Mouse (Mus musculus): Measurements from ENCODE around the gene Il17rb. TPM values are rescaled to one million over a fixed set of nuclear protein-coding genes. Genes with fewer than 3 reads are reported as not detected.

Gene Il17rb
- 0.23 and 0.99 TPM in 2 replicates for polyA plus RNA-seq (2012; ENCODE audit: low replicate concordance)

DNA sequence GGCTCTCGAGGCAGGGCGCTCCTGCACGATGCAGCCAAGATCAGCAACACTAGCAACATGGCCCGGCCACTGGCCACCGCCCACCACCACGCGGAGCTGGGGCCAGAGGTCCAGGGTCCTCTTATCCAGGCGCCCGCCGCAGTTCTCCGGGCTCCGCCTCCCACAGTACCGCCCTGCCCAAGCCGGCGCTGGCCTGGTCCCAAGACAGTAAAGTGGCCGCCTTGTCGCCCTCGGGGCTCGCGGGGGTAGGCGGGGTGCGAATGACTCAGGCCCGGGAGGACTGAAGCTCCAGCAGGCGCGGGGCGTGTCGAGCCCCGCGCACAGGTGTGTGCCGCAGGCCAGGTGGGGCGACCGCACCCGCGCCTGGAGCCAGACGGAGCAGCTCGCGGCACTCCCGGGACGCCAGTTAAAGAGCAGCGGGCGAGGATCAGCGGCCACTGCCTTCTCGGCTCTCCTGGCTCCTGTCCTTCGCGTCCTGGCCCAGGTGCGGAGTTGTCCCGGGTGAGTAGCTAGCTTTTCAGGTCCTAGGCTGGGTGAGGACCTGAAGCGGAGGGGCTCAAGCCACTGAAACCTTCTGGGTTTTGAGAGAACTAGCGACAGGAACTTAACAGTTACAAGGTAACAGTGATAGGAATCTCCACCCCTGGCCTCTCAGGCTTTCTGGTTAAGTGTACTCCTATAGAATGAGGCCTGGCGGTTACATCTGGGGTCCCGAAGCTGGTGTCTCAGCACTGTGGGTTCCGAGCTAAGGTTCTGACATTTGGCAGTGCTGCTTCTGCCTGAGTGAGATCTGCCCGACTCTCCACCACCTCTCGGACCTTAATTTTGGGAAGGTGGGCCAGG is at the start of gene Il17rb, which contains the start of gene Chdh:
Gene Il17rb (minus strand): TSS at position 164 of the 843 bp plus-strand sequence.
Gene Chdh (plus strand): TSS at position 291 of the 843 bp plus-strand sequence.

DNA sequence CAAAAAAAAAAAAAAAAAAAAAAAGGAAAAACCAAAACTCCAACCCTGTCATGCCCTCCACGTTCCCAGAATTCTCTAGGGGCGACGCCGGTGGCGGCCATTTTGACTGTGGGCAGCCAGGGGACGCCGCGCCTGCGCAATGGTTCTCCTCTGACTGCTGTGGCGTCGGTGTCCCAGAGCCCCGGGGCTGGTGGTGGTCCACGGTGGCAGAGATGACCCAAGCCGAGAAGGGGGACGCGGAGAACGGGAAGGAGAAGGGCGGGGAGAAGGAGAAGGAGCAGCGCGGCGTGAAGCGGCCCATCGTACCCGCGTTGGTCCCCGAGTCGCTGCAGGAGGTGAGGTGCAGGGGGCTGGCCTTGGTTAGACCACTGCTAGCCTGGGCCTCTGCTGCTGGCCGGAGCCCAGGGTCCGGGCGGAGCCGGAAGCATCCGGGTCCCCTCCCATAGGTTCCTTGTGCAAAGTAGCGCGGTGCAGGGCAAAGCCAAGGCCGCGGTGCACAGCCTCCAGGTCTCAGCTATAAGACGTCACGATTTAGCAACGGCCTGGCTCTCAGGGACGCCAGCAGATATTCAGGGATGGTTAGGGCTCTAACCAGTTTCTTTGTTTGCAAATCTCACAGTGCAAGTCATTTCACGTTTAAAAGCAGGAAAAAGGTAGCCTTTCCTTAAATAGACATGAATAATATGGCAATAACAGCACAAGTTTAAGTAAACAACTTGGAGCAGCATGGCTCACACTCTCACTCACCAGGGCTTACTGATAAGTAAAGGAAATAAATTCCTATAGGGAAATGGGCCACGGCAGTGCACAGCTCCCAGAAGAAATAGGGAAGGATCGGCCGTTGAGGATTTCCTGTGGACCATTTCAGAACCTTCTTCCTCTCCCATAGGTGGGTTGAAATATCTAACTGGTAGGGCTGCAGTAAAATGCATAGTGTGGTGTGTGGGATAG is 30.2 kb downstream of the Il17rb start, which contains the start of gene Actr8:
Gene Actr8 (plus strand): TSS at position 84 of the 951 bp plus-strand sequence.

DNA sequence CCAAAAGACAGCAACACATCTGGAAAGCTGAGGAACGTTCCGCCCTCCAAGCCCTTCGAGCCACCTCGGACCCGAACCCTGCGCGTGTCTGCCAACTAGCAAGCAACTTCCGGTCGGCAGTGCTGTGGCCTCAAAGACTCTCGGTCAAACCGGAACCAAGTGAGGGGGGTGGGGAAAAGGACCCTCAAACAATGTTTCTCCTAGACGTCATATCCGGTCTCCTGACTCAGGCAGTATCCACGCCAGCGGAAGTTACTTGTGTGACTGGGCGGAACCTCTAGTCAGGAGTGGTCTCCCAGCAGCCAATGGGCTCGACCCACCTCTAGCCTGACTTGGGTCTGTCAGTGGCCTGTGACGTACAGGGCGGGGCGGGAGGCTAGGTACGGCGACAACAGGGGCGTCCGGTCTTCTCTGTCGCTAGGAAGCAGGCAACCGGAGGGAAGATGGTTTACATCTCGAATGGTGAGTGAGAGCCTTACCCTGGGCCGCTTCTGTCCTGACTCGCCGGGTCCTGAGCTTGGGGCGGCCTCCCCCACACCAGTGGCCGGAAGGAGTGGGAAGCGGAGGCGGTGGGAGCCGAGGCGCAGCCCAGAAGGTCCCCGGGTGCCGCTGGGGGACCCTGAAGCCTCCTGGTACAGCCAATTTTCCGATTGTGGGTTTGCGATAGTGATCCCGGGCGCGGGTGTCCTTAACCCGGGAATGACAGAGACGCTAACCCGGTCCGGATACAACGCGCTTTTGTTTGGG is 40.4 kb downstream of the Il17rb start, which contains the start of gene Selenok:
Gene Selenok (plus strand): TSS at position 234 of the 747 bp plus-strand sequence.

Other genes with a start within 250 kb of the Il17rb start
- gene Selenok, start 40.6 kb downstream of the Il17rb start, polyA plus RNA-seq (2012; ENCODE audit: low replicate concordance) = 8.3 and 19.1 TPM in 2 replicates
- gene Actr8, start 30.6 kb downstream of the Il17rb start, polyA plus RNA-seq (2012; ENCODE audit: low replicate concordance) = 30.8 and 59.0 TPM in 2 replicates
- gene Chdh, start 127 bp upstream of the Il17rb start, polyA plus RNA-seq (2012; ENCODE audit: low replicate concordance) = 1.2 and 3.1 TPM in 2 replicates